Mouse (Mus musculus) mature B cell (primary cell): ENCODE results near the gene Ptf1a.

Experiments used
- in situ Hi-C: fragments of 300-500 bp; cut with MboI; formaldehyde crosslinking; loops from 2 replicates; pipeline ENCODE4 v1.14.3; 2019

Ptf1a gene

DNA sequence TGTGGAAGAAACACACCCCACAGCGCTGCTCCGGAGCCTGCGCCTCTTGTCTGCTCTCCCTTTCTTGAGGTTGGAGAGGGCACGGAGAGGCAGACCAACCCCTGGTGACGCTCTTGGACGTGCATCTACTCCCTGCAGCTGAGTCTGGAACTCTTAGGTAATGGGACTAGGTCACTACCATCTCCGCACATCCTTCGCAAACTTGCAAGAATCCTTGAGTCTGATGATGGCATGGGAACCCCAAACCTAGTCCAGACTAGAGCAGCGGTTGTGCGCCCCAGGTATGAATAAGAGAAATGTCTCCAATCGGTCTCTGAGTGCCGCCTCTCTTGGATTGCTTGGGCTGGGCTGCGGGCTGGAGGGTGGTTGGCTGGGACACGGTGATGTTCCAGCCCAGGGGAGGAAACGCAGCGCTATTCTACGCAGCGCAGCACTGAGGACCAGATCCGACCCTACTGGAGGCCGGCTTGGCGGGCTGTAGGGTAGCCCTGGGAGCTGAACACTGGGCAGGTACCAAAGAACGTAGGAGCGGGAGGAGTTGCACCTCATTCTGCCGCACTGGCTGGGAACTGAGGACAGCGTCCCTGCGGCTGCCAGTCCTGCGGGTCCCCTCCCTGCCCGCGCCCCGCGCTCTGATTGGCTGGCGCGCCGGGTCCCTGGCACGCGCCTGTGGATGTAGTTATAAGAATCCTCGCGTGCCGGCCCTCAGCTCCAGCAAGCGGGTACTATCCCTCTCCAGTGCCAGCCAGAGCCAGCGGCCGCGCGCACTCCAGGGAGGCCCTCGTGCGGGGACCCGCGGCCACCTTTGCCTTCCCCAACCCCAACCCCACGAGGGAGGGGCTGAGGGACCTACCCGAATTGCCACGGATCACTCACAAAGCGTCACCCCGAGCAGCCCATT is at the start of gene Ptf1a:
Ptf1a (plus strand) TSS at position 733 of the 901 bp plus-strand sequence.
- in situ Hi-C loops: no loop called here

GRCm38 (mm10) chr2:19405409-19405808 is 40.1 kb upstream of the Ptf1a start:
- in situ Hi-C loops: no loop called here

GRCm38 (mm10) chr2:19406531-19406930 is 38.9 kb upstream of the Ptf1a start:
- in situ Hi-C loops: no loop called here

- in situ Hi-C loops: no loop called here
These were observed 31.1 kb upstream of the Ptf1a start for GRCm38 (mm10) chr2:19414222-19414965.

GRCm38 (mm10) chr2:19415063-19415521 is 30.4 kb upstream of the Ptf1a start:
- in situ Hi-C loops: no loop called here

DNA sequence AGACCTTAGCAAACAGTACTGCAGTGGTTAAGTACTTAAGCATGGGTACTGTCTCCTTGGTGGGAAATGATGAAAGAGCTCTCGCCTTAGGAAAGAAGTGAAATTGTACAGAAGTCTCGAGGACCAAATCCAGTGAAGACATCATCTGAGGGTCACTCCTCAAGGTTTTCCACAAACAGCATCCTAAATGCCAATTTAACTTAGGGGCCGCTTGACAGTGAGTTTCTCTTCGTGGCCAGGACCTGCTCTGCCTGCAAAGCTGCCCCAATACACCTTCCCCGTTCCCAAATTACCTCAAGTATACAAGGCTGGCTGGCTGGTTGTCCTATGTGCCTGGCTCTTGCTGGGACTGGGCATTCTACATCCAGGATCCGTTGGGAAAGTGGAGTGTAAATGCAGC is 29.4 kb upstream of the Ptf1a start:
- in situ Hi-C loops: no loop called here

DNA sequence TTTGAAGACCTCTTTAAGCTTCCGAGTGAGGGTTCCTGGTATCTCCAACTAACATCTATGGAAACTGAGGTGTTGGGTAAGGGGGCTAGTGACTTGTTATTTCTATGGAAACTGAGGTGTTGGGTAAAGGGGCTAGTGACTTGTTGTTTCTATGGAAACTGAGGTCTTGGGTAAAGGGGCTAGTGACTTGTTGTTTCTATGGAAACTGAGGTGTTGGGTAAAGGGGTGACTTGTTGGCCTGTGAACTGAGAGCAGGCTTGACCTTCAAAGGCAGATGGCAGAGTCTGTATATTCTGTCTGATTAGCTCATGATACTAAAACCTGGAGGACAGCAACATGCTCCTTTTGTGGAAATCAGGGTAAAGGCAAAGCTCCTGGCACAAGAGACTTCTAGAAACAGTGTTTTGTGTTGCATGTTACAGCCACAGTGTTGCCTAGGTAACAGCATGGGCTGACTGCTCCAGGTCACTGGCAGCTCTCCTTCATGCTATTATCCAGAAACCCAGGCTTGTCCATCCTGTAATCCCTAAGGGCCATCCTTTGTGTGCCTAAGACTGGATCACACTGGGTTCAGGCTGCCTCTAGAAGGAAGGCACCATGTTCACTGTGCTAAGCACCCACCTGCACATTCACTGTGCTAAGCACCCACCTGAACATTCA is 25.6 kb upstream of the Ptf1a start:
- in situ Hi-C loops: no loop called here

DNA sequence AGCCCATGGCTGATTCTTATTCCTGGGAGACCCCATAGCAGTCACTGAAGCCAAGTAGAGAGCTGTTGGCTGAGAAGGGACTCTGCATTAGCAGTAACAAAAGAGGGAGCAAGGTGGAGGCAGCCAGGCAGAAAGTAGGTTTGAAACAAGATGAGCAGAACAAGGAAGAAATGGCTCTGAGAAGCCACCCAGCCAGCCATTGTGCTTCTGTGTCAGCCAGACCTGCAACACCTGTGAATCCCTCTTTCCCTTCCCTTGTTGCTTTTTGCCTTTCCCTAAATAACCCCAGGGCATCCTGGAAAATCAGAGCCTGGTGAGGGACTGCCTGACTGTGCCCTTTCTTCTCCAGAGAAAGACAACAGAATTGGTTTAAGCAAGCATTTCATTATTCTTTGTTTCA is 23.2 kb upstream of the Ptf1a start:
- in situ Hi-C loops: no loop called here

- in situ Hi-C loops: no loop called here
These were observed 22.4 kb upstream of the Ptf1a start for GRCm38 (mm10) chr2:19423086-19423485.

DNA sequence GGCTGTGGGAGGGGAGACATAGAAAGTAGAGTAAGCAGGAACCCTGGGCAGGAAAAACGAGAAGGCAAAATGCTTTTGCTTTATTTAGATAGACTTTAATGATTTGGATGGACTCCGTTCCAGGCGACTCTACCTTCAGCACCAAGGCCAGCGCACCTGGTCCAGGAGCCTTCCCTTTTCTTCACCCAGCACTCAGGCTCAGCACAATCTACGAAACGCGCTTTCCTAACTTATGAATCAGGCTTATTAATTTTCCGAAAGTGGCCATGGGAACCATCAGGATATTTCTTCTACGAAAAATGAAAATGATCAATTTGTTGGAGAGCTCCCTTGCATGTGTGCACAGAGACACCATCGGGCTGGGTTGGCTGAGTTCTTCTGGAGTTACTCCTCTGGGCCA is 16.4 kb upstream of the Ptf1a start:
- in situ Hi-C loops: no loop called here

DNA sequence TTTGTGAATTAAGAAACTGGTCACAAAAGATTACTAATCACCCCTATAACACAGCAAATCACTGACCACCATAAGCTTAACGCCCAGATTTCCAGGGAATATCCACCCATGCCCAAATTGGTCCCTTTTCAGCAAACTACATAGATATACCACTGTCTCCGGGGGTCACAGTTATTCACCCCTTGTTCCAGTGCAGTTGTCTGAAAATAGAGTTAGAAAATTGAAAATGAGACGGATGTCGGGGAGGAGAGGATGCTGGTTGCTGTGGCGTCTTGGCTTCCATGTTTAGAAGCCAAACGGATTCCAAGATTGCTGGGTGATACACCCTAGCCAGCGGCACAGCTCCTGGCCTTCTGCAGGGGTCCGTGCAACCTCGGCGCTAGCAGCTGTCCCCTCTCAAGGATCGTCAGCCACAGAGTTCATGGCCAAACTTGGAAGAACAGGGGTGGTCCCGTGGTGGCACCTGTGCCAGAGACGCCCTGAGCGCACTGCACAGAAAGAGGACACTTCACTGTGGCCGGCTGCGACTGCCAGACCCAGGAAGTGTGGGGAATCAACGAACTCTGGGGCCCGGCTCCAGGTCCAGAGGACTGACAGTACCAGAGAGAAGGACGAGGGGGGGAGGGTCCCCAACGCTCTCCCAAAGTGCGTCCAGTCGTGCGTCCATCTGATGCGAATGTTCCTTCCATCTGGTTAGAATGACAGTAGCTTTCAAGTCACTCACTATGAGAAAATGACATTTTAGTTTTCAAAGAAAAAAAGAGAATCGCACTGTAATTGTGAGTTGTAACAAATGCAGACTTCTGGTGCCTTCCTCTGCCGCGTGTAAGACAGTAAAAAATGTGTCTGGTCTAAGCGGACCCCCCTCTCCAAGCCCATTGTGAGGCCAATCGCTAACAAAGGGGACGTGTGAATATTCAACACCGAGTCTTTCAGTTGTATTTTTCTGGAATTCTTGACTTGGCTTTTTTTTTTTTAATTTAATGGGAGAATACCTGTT is 15.5 kb upstream of the Ptf1a start:
- in situ Hi-C loops: no loop called here

- in situ Hi-C loops: no loop called here
These were observed 14.7 kb upstream of the Ptf1a start for GRCm38 (mm10) chr2:19430746-19431145.

DNA sequence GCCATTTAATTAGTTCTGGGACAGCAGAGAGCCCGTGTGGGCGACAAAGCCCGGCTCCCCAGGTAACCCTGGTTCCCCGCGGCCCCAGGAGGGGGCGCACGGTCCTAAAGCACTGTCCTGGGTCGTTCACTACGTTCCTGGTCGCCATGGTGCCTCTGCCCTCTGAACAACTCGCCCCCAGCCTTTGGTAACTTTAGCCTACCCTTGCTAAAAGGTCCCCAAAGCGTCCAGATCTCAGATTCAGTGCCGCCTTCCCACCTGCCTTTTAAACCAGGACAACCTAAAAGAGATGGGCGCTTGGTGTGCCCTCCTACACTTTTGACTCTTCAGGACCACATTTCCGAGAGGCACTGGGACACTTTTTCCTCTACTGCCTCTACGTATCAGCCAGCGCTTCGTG is 14.3 kb upstream of the Ptf1a start:
- in situ Hi-C loops: no loop called here

DNA sequence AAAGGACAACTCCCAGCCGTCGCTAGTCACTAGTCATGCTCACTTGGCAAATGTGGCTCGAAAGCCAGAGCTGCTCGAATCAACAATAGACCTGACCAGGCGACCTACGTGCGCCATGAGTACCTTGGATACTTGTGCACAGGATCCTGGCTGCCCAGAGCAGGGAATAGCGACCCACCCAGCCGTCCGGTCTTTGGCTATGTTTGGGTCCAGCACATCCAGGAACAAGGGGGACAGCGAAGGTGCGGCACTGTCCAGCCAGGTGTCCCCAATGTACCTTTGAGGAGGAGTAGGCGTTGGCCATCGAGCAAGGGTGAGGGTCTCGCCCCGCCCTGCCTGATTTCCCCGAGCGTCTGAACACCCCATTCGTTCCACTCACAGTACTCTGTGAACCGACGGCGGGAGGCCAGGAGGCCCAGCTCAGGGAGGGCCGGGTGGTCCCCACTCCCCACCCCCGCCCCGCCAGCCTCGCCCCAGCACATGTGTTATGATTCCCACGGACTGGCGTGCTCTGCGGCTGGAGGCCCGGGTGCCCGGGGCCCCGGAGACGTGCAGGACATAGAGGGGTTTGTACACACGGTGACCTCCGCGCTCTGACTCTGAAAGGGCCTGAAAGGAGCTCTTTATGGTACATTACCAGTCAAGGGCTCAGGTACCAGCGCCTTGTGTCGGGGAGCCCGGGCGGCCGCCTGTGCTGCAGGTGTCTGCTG is 13.7 kb upstream of the Ptf1a start:
- in situ Hi-C loops: no loop called here

GRCm38 (mm10) chr2:19444346-19444745 is 1.1 kb upstream of the Ptf1a start:
- in situ Hi-C loops: no loop called here

GRCm38 (mm10) chr2:19445871-19446501 is 523 bp downstream of the Ptf1a start:
- in situ Hi-C loops: no loop called here

- in situ Hi-C loops: no loop called here
These were observed 1.3 kb downstream of the Ptf1a start for GRCm38 (mm10) chr2:19446746-19447145.

- in situ Hi-C loops: no loop called here
These were observed 2.7 kb downstream of the Ptf1a start for GRCm38 (mm10) chr2:19448042-19448700.

- in situ Hi-C loops: no loop called here
These were observed 3.8 kb downstream of the Ptf1a start for GRCm38 (mm10) chr2:19449308-19449707.
